Mouse (Mus musculus): Measurements from ENCODE around the gene H1foo. TPM values are rescaled to one million over a fixed set of nuclear protein-coding genes. Genes with fewer than 3 reads are reported as not detected.

H1foo gene
- not detected for total RNA-seq (2021)
- long read RNA-seq, experiment 1: 0 reads
- long read RNA-seq, experiment 2: 0 reads

DNA sequence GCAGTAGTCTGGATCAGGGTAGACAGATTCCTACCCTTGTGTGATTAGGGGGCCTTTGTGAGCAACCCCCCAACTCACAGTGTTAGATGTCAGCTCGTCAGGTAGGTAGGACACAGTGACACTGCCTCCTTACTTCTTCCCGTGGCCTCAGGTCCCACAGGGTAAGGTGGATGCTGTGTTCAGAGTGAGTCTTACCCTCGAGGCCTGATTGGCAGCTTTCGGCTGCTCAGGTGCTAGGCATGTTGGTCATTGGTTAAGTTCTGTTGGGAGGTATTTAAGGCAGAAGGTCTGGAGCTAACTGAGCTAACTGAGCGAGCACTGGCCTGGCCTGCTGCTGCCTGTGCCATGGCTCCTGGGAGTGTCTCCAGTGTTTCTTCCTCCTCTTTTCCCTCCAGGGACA lies at the start of gene H1foo:
Gene H1foo (plus strand): TSS at position 301 of the 400 bp plus-strand sequence.
- no peak for DNase-seq
- intact Hi-C loops (cut with DNase I; ENCODE audit: low total_unique reads): no loop called here

DNA sequence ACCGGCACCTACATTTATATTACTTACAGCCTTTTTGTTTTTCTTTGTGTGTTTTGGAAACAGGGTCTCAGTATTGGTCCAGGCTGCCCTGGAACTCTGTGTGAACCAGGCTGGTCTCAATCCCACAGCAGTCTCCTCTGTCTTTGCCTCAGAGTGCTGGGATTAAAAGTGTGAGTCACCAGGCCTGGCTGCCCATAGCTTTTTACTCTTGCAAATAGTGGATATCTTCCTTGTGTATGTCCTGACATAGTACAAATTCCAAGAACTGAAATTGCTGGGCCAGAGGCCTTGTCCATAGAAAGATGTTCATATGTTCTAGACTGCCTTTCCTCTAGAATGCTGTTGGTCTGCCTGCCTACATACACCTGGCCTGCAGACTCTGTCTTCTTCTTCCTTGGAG lies 48.4 kb upstream of the H1foo start:
- DNase-seq: no peak
- intact Hi-C loops (cut with DNase I; ENCODE audit: low total_unique reads): loop anchor here (10.0 kb wide), 1 partner anchor 238 kb away; no protein-coding TSS in a partner anchor

- peak; percentile 63 for DNase-seq
- intact Hi-C loops (cut with DNase I; ENCODE audit: low total_unique reads): loop anchor here (10.0 kb wide), 1 partner anchor 238 kb away; no protein-coding TSS in a partner anchor
These were observed 47.6 kb upstream of the H1foo start for GRCm38 (mm10) chr6:115897117-115897516.

GRCm38 (mm10) chr6:115897926-115898520 lies 46.7 kb upstream of the H1foo start:
- intact Hi-C loops (cut with DNase I; ENCODE audit: low total_unique reads): loop anchor here (10.0 kb wide), 1 partner anchor 237 kb away; no protein-coding TSS in a partner anchor

GRCm38 (mm10) chr6:115901062-115901461 lies 43.7 kb upstream of the H1foo start:
- intact Hi-C loops (cut with DNase I; ENCODE audit: low total_unique reads): loop anchor here (5.0 kb wide), 2 partner anchors 71 to 106 kb away; no protein-coding TSS in a partner anchor
- DNase-seq: peak; percentile 80

More at GRCm38 (mm10) chr6:115897926-115898520, 46.7 kb upstream of the H1foo start:
- no peak for DNase-seq

GRCm38 (mm10) chr6:115901489-115901931 lies 43.2 kb upstream of the H1foo start:
- DNase-seq: peak; percentile 44
- intact Hi-C loops (cut with DNase I; ENCODE audit: low total_unique reads): loop anchor here (5.0 kb wide), 2 partner anchors 71 to 106 kb away; no protein-coding TSS in a partner anchor

- no peak for DNase-seq
- intact Hi-C loops (cut with DNase I; ENCODE audit: low total_unique reads): loop anchor here (5.0 kb wide), 2 partner anchors 70 to 105 kb away; no protein-coding TSS in a partner anchor
These were observed 42.2 kb upstream of the H1foo start for GRCm38 (mm10) chr6:115902545-115902944.

DNA sequence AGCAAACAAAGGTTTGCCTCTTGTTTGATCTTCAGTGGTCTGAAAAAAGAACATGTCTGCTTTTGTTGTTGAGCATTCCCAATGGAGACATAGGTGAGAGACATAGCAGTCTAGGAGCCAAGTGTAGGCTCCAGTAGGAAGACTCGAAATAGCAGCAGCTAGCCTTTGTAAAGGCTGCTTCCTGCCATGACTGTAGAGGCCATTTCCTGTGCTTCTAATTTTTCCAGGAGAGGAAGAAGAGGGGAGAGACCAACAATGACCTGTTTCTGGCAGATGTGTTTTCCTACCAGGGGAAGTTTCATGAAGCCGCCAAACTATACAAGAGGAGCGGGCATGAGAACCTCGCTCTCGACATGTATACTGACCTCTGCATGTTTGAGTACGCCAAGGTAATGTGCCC lies 39.2 kb upstream of the H1foo start:
- no peak for DNase-seq
- intact Hi-C loops (cut with DNase I; ENCODE audit: low total_unique reads): no loop called here

- DNase-seq: no peak
- intact Hi-C loops (cut with DNase I; ENCODE audit: low total_unique reads): no loop called here
These were observed 38.3 kb upstream of the H1foo start for GRCm38 (mm10) chr6:115906455-115906854.

GRCm38 (mm10) chr6:115906871-115907270 lies 37.9 kb upstream of the H1foo start:
- no peak for DNase-seq
- intact Hi-C loops (cut with DNase I; ENCODE audit: low total_unique reads): no loop called here

DNA sequence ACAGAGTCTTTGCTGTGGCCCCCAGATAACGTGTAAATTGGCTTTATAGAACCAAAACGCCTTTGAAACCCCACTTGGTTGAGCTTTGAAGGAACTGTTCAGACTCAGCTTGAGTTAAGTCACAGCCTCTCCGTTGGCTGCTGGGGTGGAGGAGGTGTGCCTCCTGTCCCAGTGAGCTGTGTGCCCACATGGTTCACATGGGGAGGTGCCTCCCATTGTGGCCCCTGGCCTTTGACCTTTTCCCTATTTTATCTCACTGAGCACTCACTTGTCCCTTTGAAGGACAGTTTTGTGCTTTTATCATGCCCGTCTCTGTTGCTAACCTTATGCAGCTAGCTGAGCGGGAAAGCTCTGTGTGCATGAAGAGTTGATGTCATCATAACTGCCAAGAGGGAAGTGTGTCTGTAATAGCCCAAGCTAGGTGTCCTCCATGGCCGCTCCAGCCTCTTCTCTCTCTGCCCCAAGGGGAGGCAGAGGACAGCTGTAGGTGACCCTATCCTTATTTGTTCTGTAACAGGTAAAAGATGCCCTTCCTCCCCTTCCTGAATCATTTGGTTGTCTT lies 36.2 kb upstream of the H1foo start:
- DNase-seq: no peak
- intact Hi-C loops (cut with DNase I; ENCODE audit: low total_unique reads): no loop called here

DNA sequence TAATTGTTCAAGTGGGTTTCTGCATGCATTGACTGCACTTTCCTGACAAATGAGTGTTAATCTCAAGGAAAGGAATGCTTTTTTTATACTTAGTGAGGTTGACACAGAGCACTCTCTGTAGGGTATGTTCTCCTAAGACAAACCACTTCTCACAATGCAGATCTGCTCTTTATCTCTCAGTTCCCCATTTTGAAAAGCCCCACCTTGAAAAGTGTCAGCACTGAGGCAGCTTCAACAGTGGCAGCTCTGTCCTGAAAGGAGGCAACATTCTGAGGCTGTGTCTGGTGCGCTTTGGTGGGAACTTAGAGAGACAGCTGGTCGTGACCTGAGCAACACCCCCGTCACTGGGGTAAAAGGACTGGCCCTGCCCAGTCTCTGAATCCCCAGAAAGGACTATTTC lies 35.7 kb upstream of the H1foo start:
- intact Hi-C loops (cut with DNase I; ENCODE audit: low total_unique reads): no loop called here
- no peak for DNase-seq

GRCm38 (mm10) chr6:115909940-115910339 lies 34.8 kb upstream of the H1foo start:
- peak; percentile 55 for DNase-seq
- intact Hi-C loops (cut with DNase I; ENCODE audit: low total_unique reads): no loop called here

GRCm38 (mm10) chr6:115911763-115912162 lies 33.0 kb upstream of the H1foo start:
- no peak for DNase-seq
- intact Hi-C loops (cut with DNase I; ENCODE audit: low total_unique reads): no loop called here

DNA sequence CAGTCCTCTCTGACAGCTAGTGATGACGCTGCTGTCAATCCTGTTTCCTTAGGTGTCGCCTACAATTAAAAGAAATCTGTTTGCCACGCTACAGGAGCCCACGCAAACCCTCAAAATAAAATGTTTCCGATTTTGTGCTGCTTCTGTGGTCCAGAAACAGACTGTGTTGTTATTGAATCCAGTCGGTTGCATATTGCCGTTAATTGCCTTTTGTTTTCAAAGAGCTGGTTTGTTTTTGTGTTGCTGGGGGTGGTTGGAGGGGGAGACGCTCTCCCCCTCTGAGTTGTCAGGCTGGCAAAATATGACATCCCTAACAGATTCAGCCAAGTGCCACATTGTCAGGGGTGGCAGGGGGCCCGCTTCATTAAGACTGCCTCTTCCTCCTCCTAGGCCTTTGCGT lies 31.3 kb upstream of the H1foo start:
- intact Hi-C loops (cut with DNase I; ENCODE audit: low total_unique reads): no loop called here
- DNase-seq: no peak

DNA sequence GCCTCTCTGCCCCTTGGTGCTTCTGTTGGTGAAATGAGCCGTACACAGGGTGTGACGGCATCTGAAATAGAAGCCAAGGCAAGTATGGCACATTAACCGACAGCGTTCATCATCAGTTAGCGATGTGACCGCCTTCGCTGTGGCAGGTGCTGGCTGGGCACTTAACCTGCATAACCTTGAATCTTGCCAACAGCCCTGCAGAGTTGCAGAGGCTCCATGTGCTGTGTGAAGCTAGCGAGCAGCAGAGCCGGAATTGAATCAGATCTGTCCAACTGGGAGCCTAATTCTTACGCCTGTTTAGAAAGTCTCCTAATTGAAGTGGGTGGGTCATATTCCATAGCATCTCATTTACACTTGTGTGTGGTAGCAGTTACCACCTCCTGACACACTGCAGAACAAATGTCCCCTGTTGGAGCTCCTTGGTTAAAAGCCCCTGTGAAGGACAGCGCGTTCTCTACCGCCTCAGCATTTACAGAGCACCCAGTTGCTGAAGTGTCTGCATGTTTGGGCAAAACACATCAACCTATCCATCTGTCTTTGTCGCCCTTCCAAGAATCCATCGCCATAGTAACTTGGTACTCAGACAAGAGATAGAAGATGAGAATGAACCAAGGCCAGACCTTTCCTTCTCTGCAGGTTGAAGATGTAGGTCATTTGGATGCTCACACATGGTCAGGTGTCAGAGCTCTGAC lies 30.1 kb upstream of the H1foo start:
- no peak for DNase-seq
- intact Hi-C loops (cut with DNase I; ENCODE audit: low total_unique reads): no loop called here

DNA sequence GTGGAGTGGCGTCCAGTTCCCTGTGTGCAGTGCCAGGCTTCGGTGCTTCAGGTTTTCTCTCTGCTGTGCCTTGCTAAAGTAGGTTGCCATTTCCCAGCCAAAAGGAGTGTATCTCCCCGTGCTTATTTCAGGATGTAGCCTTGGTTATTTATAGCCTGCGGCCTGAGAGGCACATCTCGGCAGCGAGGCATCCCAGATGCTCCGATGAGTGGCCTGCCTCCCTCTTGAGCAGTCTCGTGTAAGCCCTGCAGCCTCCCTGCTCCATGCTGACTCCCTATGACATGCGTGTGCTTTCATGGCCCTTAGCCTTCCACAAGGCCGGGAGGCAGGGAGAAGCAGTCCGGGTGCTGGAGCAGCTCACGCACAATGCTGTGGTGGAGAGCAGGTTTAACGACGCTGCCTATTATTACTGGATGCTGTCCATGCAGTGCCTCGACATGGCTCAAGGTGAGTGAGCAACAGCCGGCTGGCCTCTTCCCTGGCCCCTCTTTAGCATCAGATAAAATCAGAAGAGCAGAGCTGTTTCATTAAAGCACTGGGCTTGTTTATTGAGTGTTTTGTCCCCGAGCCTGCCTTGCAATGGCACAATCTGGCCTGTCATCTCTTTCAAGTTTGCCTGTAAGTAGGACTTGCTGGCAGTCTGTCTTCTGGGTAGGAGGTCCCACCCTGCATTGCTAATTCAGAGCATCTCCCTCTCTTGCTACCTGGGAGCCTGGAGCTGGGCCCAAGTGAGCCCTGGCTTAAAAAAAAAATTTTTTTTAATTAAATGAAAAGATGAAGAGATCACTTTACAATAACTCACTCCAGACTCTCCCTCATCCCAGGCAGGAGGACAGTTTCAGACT lies 28.9 kb upstream of the H1foo start:
- DNase-seq: no peak

DNA sequence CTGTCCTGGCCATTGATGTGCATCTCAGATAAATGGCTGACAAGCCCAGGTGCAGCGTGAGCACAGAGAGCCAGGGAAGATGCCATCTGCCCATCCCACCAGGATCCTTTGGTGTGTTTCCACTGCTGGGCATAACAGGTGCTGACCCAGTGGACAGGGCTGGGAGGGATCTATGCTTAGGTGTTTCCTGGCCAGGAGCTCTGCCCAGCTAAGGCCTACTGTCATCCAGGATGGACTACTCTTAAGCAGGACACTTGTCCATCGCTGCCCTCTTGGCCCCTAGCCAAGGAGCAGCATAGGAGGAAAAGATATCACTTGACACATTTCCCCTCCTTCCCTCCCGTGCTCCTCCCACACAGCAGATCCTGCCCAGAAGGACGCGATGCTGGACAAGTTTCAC lies 28.1 kb upstream of the H1foo start:
- intact Hi-C loops (cut with DNase I; ENCODE audit: low total_unique reads): no loop called here
- DNase-seq: no peak

More for the DNA sequence above, 28.9 kb upstream of the H1foo start:
- intact Hi-C loops (cut with DNase I; ENCODE audit: low total_unique reads): no loop called here

DNA sequence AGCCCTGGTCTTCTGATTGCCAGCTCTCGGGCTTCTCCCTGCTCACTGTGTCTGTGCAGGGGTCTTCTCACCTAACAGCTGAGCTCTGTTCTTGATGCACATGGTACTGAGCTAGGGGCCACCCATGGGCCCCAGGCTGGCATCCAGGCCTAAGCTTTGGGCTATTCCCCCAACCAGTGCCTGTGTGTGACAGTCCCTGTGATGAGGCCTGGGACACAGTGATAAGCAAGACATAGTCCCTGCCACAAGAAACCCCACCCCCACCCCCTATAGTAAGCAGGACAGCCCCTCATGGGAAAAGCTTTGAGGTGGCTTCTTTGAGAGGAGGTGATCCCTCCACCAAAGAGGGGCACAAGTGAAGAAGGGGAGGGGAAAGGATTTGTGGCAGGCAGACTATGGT lies 26.1 kb upstream of the H1foo start:
- DNase-seq: no peak
- intact Hi-C loops (cut with DNase I; ENCODE audit: low total_unique reads): no loop called here

DNA sequence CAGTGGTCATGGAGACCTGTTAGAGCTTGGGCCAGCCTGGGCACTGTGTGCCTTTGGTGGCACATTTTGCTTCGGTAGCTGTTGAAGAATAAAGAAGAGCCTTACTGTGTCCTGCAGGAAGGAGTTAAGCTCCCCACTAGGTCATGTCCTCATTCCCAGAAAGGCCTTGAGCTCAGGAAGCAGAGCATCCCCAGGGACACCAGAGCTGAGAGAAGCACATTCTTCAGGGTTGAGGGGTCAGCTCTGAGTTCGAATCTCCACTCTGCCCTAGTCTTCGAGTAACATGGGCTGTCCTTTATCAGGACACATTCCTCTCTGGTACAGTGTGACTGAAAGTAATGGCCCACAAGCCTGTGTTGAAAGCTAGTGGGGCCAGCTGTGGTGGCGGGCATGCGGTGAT lies 24.9 kb upstream of the H1foo start:
- no peak for DNase-seq
- intact Hi-C loops (cut with DNase I; ENCODE audit: low total_unique reads): no loop called here
